ENCODE assay signal across 22 mouse cellular contexts in the genomic region with DNA sequence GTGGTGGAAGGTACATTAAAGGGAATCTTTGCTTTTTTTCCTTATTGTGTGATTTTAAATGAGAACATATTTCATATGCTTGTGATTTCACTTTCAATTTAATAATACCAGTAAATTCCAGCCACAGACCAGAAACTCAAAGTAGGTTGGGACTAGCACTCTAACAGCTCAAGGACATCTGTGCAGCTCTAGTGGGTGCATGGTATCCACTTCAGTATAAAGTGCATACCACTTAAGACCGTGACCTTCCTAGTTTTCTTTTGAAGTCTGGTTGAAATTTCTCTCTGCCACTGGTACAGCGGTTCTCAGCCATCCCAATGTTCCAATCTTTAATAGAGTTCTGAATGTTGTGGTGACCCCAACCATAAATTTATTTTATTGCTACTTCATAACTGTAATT. TPM values are rescaled to one million over a fixed set of nuclear protein-coding genes. Genes with fewer than 3 reads are reported as not detected.
A peak's percentile ranks its signal among the peaks of the same experiment; 100 is the strongest.
DNase-seq lines count a peak whose midpoint lies in the region; ATAC-seq and TF ChIP-seq lines count a peak whose summit lies in the region.
"Had no signal": no experiment of that assay in that cellular context is flagged by ENCODE, and none has a peak within 500 bp of the region (broad histone marks: within the 10 kb centered on the region; RNA-seq: fewer than 3 reads in every experiment).

No protein-coding gene starts in this region.

- no peaks in the 10 kb centered on the region for H3K36me3 ChIP-seq in lung, embryonic 14.5 days (ENCODE audit: insufficient read depth)
- H3K36me3 ChIP-seq in lung, postnatal 0 days (ENCODE audit: insufficient read depth, low read length), result no peaks in the 10 kb centered on the region
- H3K36me3 ChIP-seq in heart, embryonic 11.5 days (ENCODE audit: control insufficient read depth, insufficient read depth, low read length), result no peaks in the 10 kb centered on the region
- H3K36me3 ChIP-seq: embryonic facial prominence, embryonic 13.5 days; embryonic facial prominence, embryonic 15.5 days; forebrain, embryonic 10.5 days; forebrain, embryonic 12.5 days had no signal

- no peak for TF ChIP-seq CTCF in lung, embryonic 14.5 days (IDR thresholded peaks at IDR 0.05; ENCODE audit: low read depth)
- TF ChIP-seq CTCF in lung, postnatal 0 days (IDR thresholded peaks at IDR 0.05), result no peak

- TF ChIP-seq EP300 in lung, postnatal 0 days (IDR thresholded peaks at IDR 0.05), result peak; percentile 70

- DNase-seq in lung, embryonic 14.5 days, result peak; percentile 12
- no peak for DNase-seq in lung, postnatal 25 days (ENCODE audit: low spot score)
- peak; percentile 65 for DNase-seq in lung, postnatal 0 days (ENCODE audit: low spot score)
- no peak for DNase-seq in lung, postnatal 14 days
- peak; percentile 42 for DNase-seq in lung, postnatal 36 days
- DNase-seq: adrenal gland, adult 2 months; adrenal gland, postnatal 10 days; adrenal gland, postnatal 25 days; cerebellum, adult 11 months; cerebellum, adult 18-20 months; cerebellum, adult 8-10 months; cerebellum, adult 9-11 months; cerebellum, postnatal 14 days; cerebellum, postnatal 36 days; embryo, embryonic 11 days had no signal

- H3K27me3 ChIP-seq in lung, embryonic 14.5 days (ENCODE audit: insufficient read depth, low read length), result no peaks in the 10 kb centered on the region
- H3K27me3 ChIP-seq in lung, postnatal 0 days (replicated peaks; ENCODE audit: insufficient read depth, low read length), result no peaks in the 10 kb centered on the region
- no peaks in the 10 kb centered on the region for H3K27me3 ChIP-seq in heart, embryonic 11.5 days (ENCODE audit: control insufficient read depth, insufficient read depth, low read length)
- H3K27me3 ChIP-seq: embryonic facial prominence, embryonic 13.5 days; embryonic facial prominence, embryonic 15.5 days; forebrain, embryonic 12.5 days had no signal

- no peak overlapping the region for H3K9ac ChIP-seq in lung, embryonic 14.5 days
- H3K9ac ChIP-seq in lung, postnatal 0 days (replicated peaks; ENCODE audit: low read depth), result no peak overlapping the region
- no peak overlapping the region for H3K9ac ChIP-seq in heart, embryonic 11.5 days (ENCODE audit: low read depth, low read length)
- H3K9ac ChIP-seq: embryonic facial prominence, embryonic 13.5 days; embryonic facial prominence, embryonic 15.5 days; forebrain, embryonic 12.5 days had no signal

- no peaks in the 10 kb centered on the region for H3K4me1 ChIP-seq in lung, embryonic 14.5 days (ENCODE audit: insufficient read depth)
- no peaks in the 10 kb centered on the region for H3K4me1 ChIP-seq in lung, postnatal 0 days (ENCODE audit: insufficient read depth, low read depth, low read length)
- H3K4me1 ChIP-seq in heart, embryonic 11.5 days (ENCODE audit: control insufficient read depth, insufficient read depth, low read length), result no peaks in the 10 kb centered on the region
- H3K4me1 ChIP-seq: embryonic facial prominence, embryonic 13.5 days; embryonic facial prominence, embryonic 15.5 days; forebrain, embryonic 10.5 days; forebrain, embryonic 12.5 days had no signal

- H3K27ac ChIP-seq in lung, embryonic 14.5 days (ENCODE audit: low read depth), result no peak overlapping the region
- H3K27ac ChIP-seq in lung, postnatal 0 days (ENCODE audit: low read length), result 0 out of 2 replicates have a peak overlapping the region, but pooled peaks have one; percentile 52
- H3K27ac ChIP-seq in heart, embryonic 11.5 days (ENCODE audit: low read depth, low read length), result no peak overlapping the region
- H3K27ac ChIP-seq: embryonic facial prominence, embryonic 13.5 days; embryonic facial prominence, embryonic 15.5 days; forebrain, embryonic 10.5 days; forebrain, embryonic 12.5 days had no signal

- no peak overlapping the region for H3K4me2 ChIP-seq in lung, embryonic 14.5 days
- 0 out of 2 replicates have a peak overlapping the region, but pooled peaks have one; percentile 33 for H3K4me2 ChIP-seq in lung, postnatal 0 days (replicated peaks; ENCODE audit: low read depth, low read length)
- H3K4me2 ChIP-seq in heart, embryonic 11.5 days, result no peak overlapping the region
- H3K4me2 ChIP-seq: embryonic facial prominence, embryonic 13.5 days; embryonic facial prominence, embryonic 15.5 days; forebrain, embryonic 12.5 days had no signal

- peak; percentile 75; the same call in 1 of the 2 replicates for ATAC-seq in lung, embryonic 14.5 days (ENCODE audit: insufficient read depth)
- peak; percentile 95 for ATAC-seq in lung, postnatal 0 days
- ATAC-seq in heart, embryonic 11.5 days (replicated peaks; ENCODE audit: insufficient number of reproducible peaks, low FRiP score, low TSS enrichment), result no peak
- ATAC-seq: forebrain, embryonic 14.5 days had no signal

- H3K4me3 ChIP-seq in lung, embryonic 14.5 days (ENCODE audit: low read depth, low read length), result no peak overlapping the region
- peak overlapping the region; percentile 15; the same call in 1 of the 2 replicates for H3K4me3 ChIP-seq in lung, postnatal 0 days (ENCODE audit: low read depth, low read length)
- H3K4me3 ChIP-seq in heart, embryonic 11.5 days (ENCODE audit: low read depth, low read length), result no peak overlapping the region
- H3K4me3 ChIP-seq: embryonic facial prominence, embryonic 13.5 days; embryonic facial prominence, embryonic 15.5 days; erythroblast, embryonic 14.5 days; forebrain, embryonic 10.5 days; forebrain, embryonic 12.5 days had no signal

- no peaks in the 10 kb centered on the region for H3K9me3 ChIP-seq in lung, embryonic 14.5 days (ENCODE audit: low read depth, low read length)
- no peaks in the 10 kb centered on the region for H3K9me3 ChIP-seq in lung, postnatal 0 days (ENCODE audit: low read length)
- H3K9me3 ChIP-seq in heart, embryonic 11.5 days (replicated peaks; ENCODE audit: control insufficient read depth, low read length), result no peaks in the 10 kb centered on the region
- H3K9me3 ChIP-seq: embryonic facial prominence, embryonic 13.5 days; embryonic facial prominence, embryonic 15.5 days; forebrain, embryonic 10.5 days; forebrain, embryonic 12.5 days had no signal

- 62% methylated on average over 2 of the region's 2 CpGs for WGBS in lung, embryonic 14.5 days
- WGBS in lung, postnatal 0 days, result 47% methylated on average over 2 of the region's 2 CpGs
- WGBS in heart, embryonic 11.5 days (ENCODE audit: insufficient replicate concordance), result 68% methylated on average over 2 of the region's 2 CpGs

RNA-seq across cellular contexts. Expression of gene Pcdh19, which starts 47.1 kb away (rescaled TPM):
- polyA plus RNA-seq in lung, embryonic 14.5 days (2014; fragmentation: Nextera tagmentation; extraction: Ambion mirVana), result 1.2 and 1.9 TPM in 2 replicates
- polyA plus RNA-seq in lung, postnatal 0 days (2015; fragmentation: Nextera tagmentation; extraction: Ambion mirVana), result 0.39 and 0.62 TPM in 2 replicates
- 0.21 and 0.39 TPM in 2 replicates for polyA plus RNA-seq in heart, embryonic 11.5 days (2014; fragmentation: Nextera tagmentation; extraction: Ambion mirVana)
- polyA plus RNA-seq: erythroblast, embryonic 14.5 days had no signal

Comparison
In these comparisons a context has a peak if more than half of its experiments do, and no peak if none do; other contexts are left out.
1. DNase-seq: peak in lung, embryonic 14.5 days (single experiment), lung, postnatal 0 days (single experiment) and lung, postnatal 36 days (single experiment); none in lung, postnatal 25 days (single experiment) and lung, postnatal 14 days (single experiment).